Mouse (Mus musculus): ENCODE measurements around the gene Akr1d1. TPM values are rescaled to one million over a fixed set of nuclear protein-coding genes. Genes with fewer than 3 reads are reported as not detected.

Akr1d1 gene
- total RNA-seq, 2 experiments from 2014 or later: not detected

- no peak for ATAC-seq (replicated peaks; ENCODE audit: low FRiP score, low TSS enrichment, poor library complexity, severe bottlenecking)
These were observed 24.0 kb downstream of the Akr1d1 start for GRCm38 (mm10) chr6:37553926-37554325.

- no peak for ATAC-seq (replicated peaks; ENCODE audit: low FRiP score, low TSS enrichment, poor library complexity, severe bottlenecking)
These were observed 24.4 kb downstream of the Akr1d1 start for GRCm38 (mm10) chr6:37554327-37554726.

DNA sequence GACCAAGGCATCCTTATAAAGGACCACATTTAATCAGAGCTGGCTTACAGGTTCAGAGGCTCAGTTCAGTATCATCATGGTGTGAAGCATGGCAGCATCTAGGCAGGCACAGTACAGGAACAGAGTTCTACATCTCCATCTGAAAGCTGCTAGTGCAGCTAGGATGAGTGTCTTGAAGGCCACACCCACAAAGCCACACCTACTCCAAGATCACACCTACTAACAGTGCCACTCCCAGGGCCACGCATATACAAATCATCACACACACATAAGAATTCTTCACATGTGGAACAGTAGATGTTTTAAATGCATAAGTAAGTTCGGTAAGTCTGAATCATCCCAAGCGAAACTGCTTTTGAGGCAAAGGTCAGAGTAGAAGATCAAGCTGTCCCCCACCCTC lies 33.9 kb downstream of the Akr1d1 start:
- ATAC-seq (replicated peaks; ENCODE audit: low FRiP score, low TSS enrichment, poor library complexity, severe bottlenecking): no peak

- ATAC-seq (replicated peaks; ENCODE audit: low FRiP score, low TSS enrichment, poor library complexity, severe bottlenecking): no peak
These were observed 37.4 kb downstream of the Akr1d1 start for GRCm38 (mm10) chr6:37567363-37567762.

GRCm38 (mm10) chr6:37571939-37572338 lies 42.0 kb downstream of the Akr1d1 start:
- ATAC-seq (replicated peaks; ENCODE audit: low FRiP score, low TSS enrichment, poor library complexity, severe bottlenecking): no peak

- no peak for ATAC-seq (replicated peaks; ENCODE audit: low FRiP score, low TSS enrichment, poor library complexity, severe bottlenecking)
These were observed 43.0 kb downstream of the Akr1d1 start for GRCm38 (mm10) chr6:37572935-37573334.

DNA sequence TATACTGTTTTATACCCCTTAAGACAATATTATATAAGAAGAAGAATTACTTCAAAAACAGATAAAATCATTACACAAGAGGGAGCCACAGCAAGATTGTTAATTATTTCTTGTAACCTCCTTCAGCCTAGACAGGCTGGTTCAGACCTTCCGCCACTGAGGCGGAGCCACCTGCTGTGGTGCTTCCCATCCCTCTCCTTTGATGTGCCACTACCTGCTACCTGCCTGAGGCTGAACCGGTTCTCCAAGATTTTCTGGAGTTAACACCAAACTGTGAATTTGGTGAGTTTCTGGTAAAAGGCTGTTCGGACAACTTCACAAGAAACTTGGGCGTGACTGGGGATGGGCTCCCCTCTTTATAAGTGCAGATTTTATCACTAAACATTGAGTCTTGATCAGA lies 50.5 kb downstream of the Akr1d1 start:
- no peak for ATAC-seq (replicated peaks; ENCODE audit: low FRiP score, low TSS enrichment, poor library complexity, severe bottlenecking)

DNA sequence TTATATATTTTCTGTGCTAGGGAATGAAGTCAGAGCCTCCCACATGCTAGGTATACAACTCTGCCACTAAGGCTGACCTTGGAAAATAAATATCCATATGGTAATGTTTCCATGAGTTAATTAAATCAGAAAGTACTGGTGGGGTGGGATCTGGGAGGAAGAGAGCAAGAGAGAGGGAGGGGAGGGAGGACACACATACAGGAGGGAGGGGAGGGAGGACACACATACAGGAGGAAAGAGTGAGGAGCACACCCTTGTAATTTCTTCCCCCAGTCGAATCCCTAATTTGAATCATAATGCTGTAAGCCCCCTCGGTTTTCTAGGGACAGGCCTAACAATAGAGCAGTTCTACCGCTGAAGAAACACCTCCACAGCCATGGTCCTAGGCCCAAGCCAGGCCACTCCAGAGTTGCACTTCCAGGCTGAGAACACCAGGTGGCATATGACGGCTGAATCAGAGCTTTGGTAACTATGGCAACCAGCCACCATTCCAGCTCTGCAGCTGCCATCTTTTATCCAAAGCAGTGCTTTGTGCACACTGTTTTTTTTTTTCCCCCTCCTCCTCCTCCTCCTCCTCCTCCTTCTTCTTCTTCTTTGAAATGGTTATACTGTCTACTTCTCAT lies 59.5 kb downstream of the Akr1d1 start:
- ATAC-seq (replicated peaks; ENCODE audit: low FRiP score, low TSS enrichment, poor library complexity, severe bottlenecking): peak; percentile 82

GRCm38 (mm10) chr6:37590800-37591199 lies 60.8 kb downstream of the Akr1d1 start:
- ATAC-seq (replicated peaks; ENCODE audit: low FRiP score, low TSS enrichment, poor library complexity, severe bottlenecking): no peak

DNA sequence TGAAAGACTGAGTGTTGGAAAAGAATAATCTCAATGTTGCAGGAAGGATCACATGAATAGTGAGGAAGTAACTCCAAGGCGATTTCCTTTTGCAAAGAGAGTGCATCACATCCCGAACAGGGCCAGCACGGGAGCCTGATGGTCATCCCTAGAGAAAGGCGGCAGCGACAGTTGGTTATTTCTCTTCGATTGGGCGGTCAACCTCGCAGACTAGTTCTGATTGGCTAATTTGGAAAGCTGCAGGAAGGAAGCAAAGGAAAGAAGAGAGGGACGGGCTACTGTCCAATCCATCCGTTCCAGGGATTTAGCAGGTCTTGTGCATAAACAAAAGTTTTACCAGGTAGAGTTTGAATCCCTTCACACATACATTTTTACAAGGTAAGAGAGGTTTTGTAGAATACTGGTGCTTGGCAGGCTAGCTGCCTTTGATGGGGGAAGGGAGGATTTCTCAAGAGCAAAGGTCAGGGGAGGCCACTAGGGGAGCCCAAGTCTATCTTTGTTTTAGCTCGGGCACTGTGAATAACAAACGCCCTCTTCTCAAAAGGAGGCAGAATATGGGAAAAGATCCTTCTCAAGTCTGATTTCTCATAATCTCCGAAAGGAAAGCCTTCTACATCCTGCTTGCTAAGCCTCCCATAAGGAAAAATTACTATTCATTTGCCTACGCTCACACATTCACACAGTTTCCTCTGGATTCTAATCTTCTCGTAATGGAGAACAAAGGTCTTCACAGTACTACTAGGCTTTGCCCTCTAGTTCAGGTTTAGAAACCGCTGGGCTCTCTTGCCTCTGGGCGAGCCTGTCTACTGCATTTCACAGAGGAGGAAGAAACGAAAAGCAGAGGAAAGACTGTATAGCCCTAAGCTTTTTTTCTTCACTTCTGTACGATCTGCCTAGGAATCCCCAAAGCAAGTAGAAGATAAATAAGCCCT lies 62.4 kb downstream of the Akr1d1 start:
- peak; percentile 94 for ATAC-seq (replicated peaks; ENCODE audit: low FRiP score, low TSS enrichment, poor library complexity, severe bottlenecking)

DNA sequence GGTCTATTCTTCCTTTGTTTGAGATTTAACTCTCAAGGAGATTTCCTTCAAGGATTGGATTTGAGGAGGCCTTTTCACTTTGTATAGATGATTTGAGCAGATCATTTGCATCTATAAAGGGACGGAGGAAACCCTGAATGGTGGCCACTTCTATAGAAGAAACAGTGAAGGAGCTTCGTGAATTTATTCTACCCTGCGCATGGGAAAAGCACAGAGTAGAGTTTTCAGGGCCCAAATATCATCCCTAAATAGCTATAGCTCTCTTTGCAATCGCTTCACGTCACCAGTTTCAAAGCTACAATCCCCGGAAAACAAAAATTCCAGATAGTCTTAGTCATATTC lies 63.0 kb downstream of the Akr1d1 start:
- no peak for ATAC-seq (replicated peaks; ENCODE audit: low FRiP score, low TSS enrichment, poor library complexity, severe bottlenecking)

DNA sequence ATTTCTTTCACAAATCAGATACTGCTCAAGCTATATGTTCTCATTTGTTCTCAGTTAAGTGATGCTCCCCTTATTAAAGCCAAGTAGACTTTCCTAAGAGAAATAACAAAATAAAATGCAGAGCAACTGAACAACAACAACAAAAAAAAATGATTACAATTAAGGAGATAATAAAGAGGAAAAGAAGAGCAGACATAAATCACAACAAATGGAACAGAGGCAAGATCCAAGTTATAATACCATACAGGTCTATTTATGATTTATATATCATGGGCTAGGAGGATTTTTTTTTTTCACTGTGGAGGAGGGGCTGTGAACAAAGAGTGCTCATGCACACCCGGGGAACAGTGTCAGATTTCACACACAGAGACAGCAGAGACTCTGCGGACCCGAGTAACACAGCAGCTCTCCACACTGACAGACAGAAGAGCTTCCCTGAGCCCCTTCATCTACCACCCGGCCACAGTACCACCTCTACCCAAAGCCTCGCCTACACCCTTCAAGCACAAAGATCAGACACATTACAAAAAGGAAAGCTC lies 63.6 kb downstream of the Akr1d1 start:
- no peak for ATAC-seq (replicated peaks; ENCODE audit: low FRiP score, low TSS enrichment, poor library complexity, severe bottlenecking)

DNA sequence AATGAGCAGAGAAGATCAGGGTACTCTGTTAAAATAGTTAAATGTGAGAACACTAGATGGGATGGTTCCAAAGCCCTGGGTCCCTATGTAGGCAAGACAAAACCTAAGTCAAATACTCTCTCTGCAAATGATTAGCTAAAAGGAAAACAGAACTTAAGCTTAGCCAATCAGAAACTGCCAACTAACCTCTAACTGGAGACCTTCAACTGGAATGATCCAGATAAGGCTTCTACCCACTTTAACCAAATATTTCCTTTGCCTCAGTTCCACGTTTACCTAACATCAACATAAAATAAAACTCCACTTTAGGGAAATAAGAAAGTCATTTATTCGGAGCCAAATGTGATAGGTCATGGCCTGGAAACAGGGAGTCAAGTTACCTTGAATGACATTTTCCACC lies 67.1 kb downstream of the Akr1d1 start:
- ATAC-seq (replicated peaks; ENCODE audit: low FRiP score, low TSS enrichment, poor library complexity, severe bottlenecking): no peak

DNA sequence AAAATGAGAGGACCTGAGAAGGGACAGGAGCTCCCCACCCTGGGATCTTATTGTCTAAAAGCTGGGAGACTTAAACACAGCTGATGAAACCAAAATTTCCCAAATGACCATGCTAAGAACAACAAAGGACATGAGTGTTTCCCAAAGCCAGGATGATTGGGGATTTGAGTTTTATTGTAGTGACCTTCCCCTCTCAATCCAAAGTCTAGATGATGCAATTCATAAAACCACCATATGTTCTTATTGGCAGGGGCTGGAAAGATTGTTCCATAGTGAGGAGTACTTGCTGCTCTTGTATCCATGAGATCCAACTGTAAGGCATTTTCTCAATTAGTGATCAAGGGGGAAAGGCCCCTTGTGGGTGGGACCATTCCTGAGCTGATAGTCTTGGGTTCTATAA lies 68.1 kb downstream of the Akr1d1 start:
- no peak for ATAC-seq (replicated peaks; ENCODE audit: low FRiP score, low TSS enrichment, poor library complexity, severe bottlenecking)

GRCm38 (mm10) chr6:37600976-37601498 lies 71.1 kb downstream of the Akr1d1 start:
- no peak for ATAC-seq (replicated peaks; ENCODE audit: low FRiP score, low TSS enrichment, poor library complexity, severe bottlenecking)

DNA sequence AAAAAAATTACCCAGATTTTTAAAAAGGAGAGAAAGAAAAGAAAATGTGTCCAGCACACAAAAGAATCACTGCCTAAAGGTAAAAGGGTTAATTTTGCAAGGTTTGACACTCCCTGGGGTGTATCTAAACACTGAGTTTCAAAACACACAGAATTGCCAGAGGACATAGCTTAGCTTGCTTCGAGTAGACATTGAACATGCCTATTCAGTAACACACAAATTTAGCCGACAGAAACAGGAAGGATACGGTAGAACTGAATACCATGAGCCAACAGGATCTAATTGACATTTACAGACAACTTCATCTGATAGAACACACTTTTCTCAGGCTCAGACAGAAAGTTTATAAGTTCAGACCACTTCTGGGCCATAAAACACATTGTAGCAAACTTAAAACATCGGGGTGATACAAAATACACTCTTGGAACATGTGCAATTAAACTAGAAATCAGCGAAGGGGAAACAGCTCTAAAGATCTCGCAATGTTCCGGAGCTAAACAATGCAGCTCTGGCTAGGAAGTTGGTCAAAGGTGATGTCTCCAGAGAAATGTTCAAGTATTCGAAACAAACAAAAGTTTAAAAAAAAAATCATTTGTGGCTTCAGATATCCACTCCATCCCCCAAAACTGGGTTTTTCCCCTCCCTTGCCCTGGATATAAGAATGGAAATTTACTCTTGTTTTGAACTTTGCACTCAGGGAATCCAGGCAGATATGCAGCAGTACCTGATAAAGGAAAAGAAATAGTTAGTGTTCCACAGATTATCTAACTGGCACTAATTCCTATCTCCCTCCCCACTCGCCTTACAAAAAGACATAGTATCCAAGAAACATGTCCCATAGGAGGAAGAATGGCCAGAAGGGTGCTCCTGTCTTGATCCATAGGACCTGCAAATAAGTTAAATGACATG lies 73.1 kb downstream of the Akr1d1 start:
- ATAC-seq (replicated peaks; ENCODE audit: low FRiP score, low TSS enrichment, poor library complexity, severe bottlenecking): no peak

- ATAC-seq (replicated peaks; ENCODE audit: low FRiP score, low TSS enrichment, poor library complexity, severe bottlenecking): no peak
These were observed 74.4 kb downstream of the Akr1d1 start for GRCm38 (mm10) chr6:37604178-37604883.

DNA sequence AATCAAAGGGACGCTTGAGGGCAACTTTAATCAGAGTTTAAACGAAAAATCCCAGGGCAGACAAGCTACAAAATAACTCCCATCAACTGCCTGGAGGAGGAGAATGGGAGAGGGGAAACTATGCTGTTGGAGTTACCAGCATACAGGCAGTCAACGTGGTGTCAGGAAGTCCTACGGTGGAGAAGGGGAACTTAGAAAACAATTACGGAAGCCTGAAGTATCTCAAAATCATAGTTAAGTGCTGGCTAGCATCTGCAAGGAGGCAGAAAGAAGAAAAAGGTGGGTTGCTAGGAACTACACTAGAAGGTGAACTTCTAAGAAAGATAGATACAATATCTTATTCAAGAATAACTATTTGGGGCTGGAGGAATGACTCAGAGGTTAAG lies 74.9 kb downstream of the Akr1d1 start:
- ATAC-seq (replicated peaks; ENCODE audit: low FRiP score, low TSS enrichment, poor library complexity, severe bottlenecking): no peak
